Mouse (Mus musculus) lung, adult 2 months (tissue): ENCODE measurements around the gene Ssr2. TPM values are rescaled to one million over a fixed set of nuclear protein-coding genes. Genes with fewer than 3 reads are reported as not detected.

Source experiments
- DNase-seq: peaks from one replicate; pipeline ENCODE4 v3.0.0; 2022
- H3K4me1 ChIP-seq: fragments of 200-500 bp; 2 replicates; pipeline ENCODE4 v1.6.1; 2011; ENCODE audit warnings: low read length; ENCODE audit not compliant: control insufficient read depth, insufficient read depth
- H3K4me3 ChIP-seq: fragments of 200-500 bp; replicated peaks from 2 replicates; pipeline ENCODE3; 2011; ENCODE audit warnings: low read depth, mild to moderate bottlenecking, control low read depth, low read length; ENCODE audit errors: extremely low read depth
- CTCF ChIP-seq: fragments of 200-500 bp; IDR thresholded peaks from 2 replicates; pipeline ENCODE4 v1.5.1; 2011; ENCODE audit warnings: mild to moderate bottlenecking, low read length, control low read depth; ENCODE audit not compliant: insufficient read depth
- POLR2A ChIP-seq: fragments of 200-500 bp; IDR thresholded peaks from 2 replicates; pipeline ENCODE4 v1.6.1; 2011; ENCODE audit warnings: low read depth, mild to moderate bottlenecking, control low read depth, low read length, borderline replicate concordance; ENCODE audit errors: extremely low read depth
- WGBS: fragments of 180-500 bp; shearing (Covaris S2); methylation state at CpG from one replicate; pipeline ENCODE4 v1.1.7; 2018; 5-methylcytosine and 5-hydroxymethylcytosine counted together
- polyA plus RNA-seq: library from polyadenylated mRNA; depleted of rRNA; stranded (reverse); fragments of >200 nt; gene quantifications from 2 replicates; pipeline ENCODE4 v1.2.3, GENCODE M21; 2012; rRNA removed

Ssr2 gene
- polyA plus RNA-seq, 1 experiment = 188 TPM

DNA sequence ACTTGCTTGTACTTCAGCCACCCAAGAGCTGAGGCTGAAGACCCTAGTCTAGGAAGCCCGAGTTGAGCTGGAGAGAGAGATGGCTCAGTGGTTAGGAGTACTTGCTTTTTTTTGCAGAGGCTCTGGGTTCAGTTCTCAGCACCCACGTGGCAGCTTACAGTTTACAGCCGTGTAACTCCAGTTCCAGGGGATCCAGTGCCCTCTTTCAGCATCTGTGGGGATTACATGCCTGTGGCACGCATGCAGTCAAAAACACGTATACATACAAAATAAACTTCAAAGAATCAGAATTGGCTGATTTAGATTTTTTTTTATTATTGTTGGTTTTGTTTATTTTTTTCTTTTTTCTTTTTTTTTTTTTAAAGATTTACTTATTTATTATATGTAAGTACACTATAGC lies 61.5 kb downstream of the Ssr2 start:
- DNase-seq = no peak
- no peaks in the 10 kb centered on the region for H3K4me1 ChIP-seq
- 95% methylated on average over 5 of the region's 5 CpGs for whole genome bisulfite sequencing
- no peak overlapping the region for H3K4me3 ChIP-seq
- TF ChIP-seq POLR2A (no peak), CTCF (0 out of 2 replicates have a peak, but pooled peaks have one; percentile 4)

Other genes starting within 250 kb of the Ssr2 start
- 12.4 and 31.8 TPM in 2 replicates for gene Tmem79, start 239.7 kb upstream of the Ssr2 start, polyA plus RNA-seq
- 48.4 and 63.7 TPM in 2 replicates for gene Smg5, start 239.6 kb upstream of the Ssr2 start, polyA plus RNA-seq
- 19.1 and 29.1 TPM in 2 replicates for gene Paqr6, start 211.3 kb upstream of the Ssr2 start, polyA plus RNA-seq
- 0.20 and 23.9 TPM in 2 replicates for gene Bglap3, start 203.1 kb upstream of the Ssr2 start, polyA plus RNA-seq
- gene Bglap2, start 197.2 kb upstream of the Ssr2 start, polyA plus RNA-seq = 23.0 TPM in 1 of 2 replicates, not detected in the other
- gene Bglap, start 191.4 kb upstream of the Ssr2 start, polyA plus RNA-seq = not detected in 2 replicates
- 23.4 and 27.0 TPM in 2 replicates for gene Pmf1, start 165.5 kb upstream of the Ssr2 start, polyA plus RNA-seq
- 18.3 and 25.4 TPM in 2 replicates for gene Slc25a44, start 150.7 kb upstream of the Ssr2 start, polyA plus RNA-seq
- 52.3 and 58.3 TPM in 2 replicates for gene Sema4a, start 114.7 kb upstream of the Ssr2 start, polyA plus RNA-seq
- gene Lmna, start 65.9 kb upstream of the Ssr2 start, polyA plus RNA-seq = 257 and 302 TPM in 2 replicates
- 0.53 and 0.84 TPM in 2 replicates for gene Mex3a, start 43.5 kb upstream of the Ssr2 start, polyA plus RNA-seq
- gene Rab25, start 27.6 kb upstream of the Ssr2 start, polyA plus RNA-seq = 53.0 and 105 TPM in 2 replicates
- 116 and 135 TPM in 2 replicates for gene Lamtor2, start 22.8 kb upstream of the Ssr2 start, polyA plus RNA-seq
- gene Ubqln4, start 22.1 kb upstream of the Ssr2 start, polyA plus RNA-seq = 47.0 and 52.6 TPM in 2 replicates
- 186 and 233 TPM in 2 replicates for gene Arhgef2, start 30.1 kb downstream of the Ssr2 start, polyA plus RNA-seq
- gene Rxfp4, start 77.3 kb downstream of the Ssr2 start, polyA plus RNA-seq = 0.41 and 0.76 TPM in 2 replicates
- gene Khdc4, start 109.9 kb downstream of the Ssr2 start, polyA plus RNA-seq = 46.7 and 51.4 TPM in 2 replicates
- gene Rit1, start 141.0 kb downstream of the Ssr2 start, polyA plus RNA-seq = 49.0 and 71.7 TPM in 2 replicates
- 5.4 and 8.4 TPM in 2 replicates for gene Syt11, start 199.3 kb downstream of the Ssr2 start, polyA plus RNA-seq